Mouse (Mus musculus) embryonic facial prominence, embryonic 15.5 days (tissue): ENCODE data around the gene Retreg1. TPM values are rescaled to one million over a fixed set of nuclear protein-coding genes. Genes with fewer than 3 reads are reported as not detected.

Experiments
- ATAC-seq: fragments of 200-750 bp; cut with Nextera tagmentation; 2 replicates; pipeline ENCODE4 v1.8.0; 2017; ENCODE audit warnings: low read depth, moderate TSS enrichment; ENCODE audit not compliant: insufficient number of reproducible peaks, low FRiP score, low TSS enrichment
- H3K27ac ChIP-seq: fragments of 300-500 bp; sonication (generic); replicated peaks from 2 replicates; pipeline ENCODE4 v1.5.1; 2015; ENCODE audit warnings: mild to moderate bottlenecking, inconsistent platforms
- H3K27me3 ChIP-seq: fragments of 300-500 bp; sonication (generic); 2 replicates; pipeline ENCODE4 v1.6.1; 2015; ENCODE audit warnings: inconsistent platforms
- H3K36me3 ChIP-seq: fragments of 300-500 bp; sonication (generic); 2 replicates; pipeline ENCODE4 v1.6.1; 2015; ENCODE audit warnings: mild to moderate bottlenecking, inconsistent platforms
- H3K4me1 ChIP-seq: fragments of 300-500 bp; sonication (generic); 2 replicates; pipeline ENCODE4 v1.6.1; 2015; ENCODE audit warnings: inconsistent platforms
- H3K4me2 ChIP-seq: fragments of 300-500 bp; sonication (generic); replicated peaks from 2 replicates; pipeline ENCODE4 v1.6.1; 2015; ENCODE audit warnings: mild to moderate bottlenecking, inconsistent platforms
- H3K4me3 ChIP-seq: fragments of 300-500 bp; sonication (generic); replicated peaks from 2 replicates; pipeline ENCODE4 v1.5.1; 2015; ENCODE audit warnings: mild to moderate bottlenecking, inconsistent platforms
- H3K9ac ChIP-seq: fragments of 300-500 bp; sonication (generic); 2 replicates; pipeline ENCODE4 v1.6.1; 2015; ENCODE audit warnings: inconsistent platforms
- H3K9me3 ChIP-seq: fragments of 300-500 bp; sonication (generic); replicated peaks from 2 replicates; pipeline ENCODE4 v1.6.1; 2016; ENCODE audit warnings: inconsistent platforms
- WGBS: fragments of 180-500 bp; shearing (Covaris S2); methylation state at CpG from one replicate; pipeline ENCODE4 v1.1.7; 2015; 5-methylcytosine and 5-hydroxymethylcytosine counted together
- microRNA-seq: library from miRNA; unstranded; fragments of <30 nt; microRNA quantifications from one replicate; pipeline ENCODE4, GENCODE M21; 2016; ENCODE audit warnings: borderline number of aligned reads
- polyA plus RNA-seq: library from polyadenylated mRNA; unstranded; fragments of >200 nt; fragmentation: Nextera tagmentation; extraction: Ambion mirVana; gene quantifications from 2 replicates; pipeline ENCODE4 v1.2.1, GENCODE M21; 2015

The Retreg1 gene
- polyA plus RNA-seq, 1 experiment from 2014 or later, result 14.6 TPM

DNA sequence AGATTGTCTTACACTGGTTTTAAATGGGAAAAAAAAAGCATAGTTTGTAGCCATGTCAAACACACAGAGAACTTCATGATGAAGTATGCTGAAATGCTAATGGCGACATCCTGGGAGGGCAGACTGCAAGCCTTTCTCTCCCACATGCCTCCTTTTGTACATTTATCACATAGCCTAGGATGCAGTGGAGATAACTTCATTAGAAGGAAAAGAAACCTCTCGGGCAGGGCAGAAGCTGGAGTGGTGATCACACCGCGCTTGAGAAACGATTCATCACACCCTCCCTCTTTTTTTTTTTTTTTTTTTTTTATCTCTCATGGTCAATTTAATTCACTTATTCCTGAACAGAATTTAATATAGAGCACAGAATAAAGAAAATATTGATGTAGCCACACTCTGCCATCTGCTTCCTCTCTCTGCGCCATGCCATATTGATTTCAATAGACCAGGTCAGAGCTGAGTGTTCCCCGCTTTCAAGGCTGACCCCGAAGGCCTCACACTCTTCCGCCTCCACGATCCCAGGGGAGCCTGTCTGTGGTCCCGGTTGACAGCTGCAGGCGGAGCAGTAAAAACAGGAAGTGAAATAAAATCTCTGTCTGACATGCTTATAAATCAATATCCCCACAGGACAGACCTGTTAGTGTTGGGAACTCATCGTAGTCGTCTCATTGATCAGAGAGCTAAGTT is 173.1 kb downstream of the Retreg1 start:
- Histone ChIP-seq H3K4me3 (no peak overlapping the region), H3K36me3 (no peaks in the 10 kb centered on the region), H3K9me3 (no peaks in the 10 kb centered on the region), H3K27me3 (no peaks in the 10 kb centered on the region), H3K4me2 (no peak overlapping the region), H3K4me1 (no peaks in the 10 kb centered on the region), H3K27ac (no peak overlapping the region), H3K9ac (no peak overlapping the region)
- ATAC-seq, result no peak
- 32% methylated on average over 14 of the region's 14 CpGs for WGBS

DNA sequence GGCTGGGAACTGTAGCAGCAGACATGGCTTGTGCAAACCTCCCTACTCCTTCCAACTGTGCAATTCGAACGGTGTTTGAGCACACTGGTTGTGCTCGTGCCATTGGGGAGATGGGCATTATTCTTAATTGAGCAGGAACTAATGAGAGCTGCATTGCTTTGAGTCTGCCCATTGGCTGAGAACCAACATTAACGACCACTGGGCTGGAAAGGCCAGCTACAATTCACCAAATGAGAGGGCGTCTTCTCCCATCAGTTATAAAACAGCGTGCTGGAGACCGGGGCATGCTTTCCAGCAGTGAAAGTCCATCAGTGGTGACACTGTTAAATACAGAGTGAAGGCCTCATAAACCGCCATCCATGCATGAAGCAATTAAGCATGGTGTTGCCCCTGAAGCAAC is 178.7 kb downstream of the Retreg1 start:
- 81% methylated on average over 8 of the region's 8 CpGs for WGBS
- Histone ChIP-seq H3K4me1 (no peaks in the 10 kb centered on the region), H3K27ac (no peak overlapping the region), H3K27me3 (no peaks in the 10 kb centered on the region), H3K4me3 (no peak overlapping the region), H3K9ac (no peak overlapping the region), H3K9me3 (no peaks in the 10 kb centered on the region), H3K36me3 (no peaks in the 10 kb centered on the region), H3K4me2 (no peak overlapping the region)
- no peak for ATAC-seq

DNA sequence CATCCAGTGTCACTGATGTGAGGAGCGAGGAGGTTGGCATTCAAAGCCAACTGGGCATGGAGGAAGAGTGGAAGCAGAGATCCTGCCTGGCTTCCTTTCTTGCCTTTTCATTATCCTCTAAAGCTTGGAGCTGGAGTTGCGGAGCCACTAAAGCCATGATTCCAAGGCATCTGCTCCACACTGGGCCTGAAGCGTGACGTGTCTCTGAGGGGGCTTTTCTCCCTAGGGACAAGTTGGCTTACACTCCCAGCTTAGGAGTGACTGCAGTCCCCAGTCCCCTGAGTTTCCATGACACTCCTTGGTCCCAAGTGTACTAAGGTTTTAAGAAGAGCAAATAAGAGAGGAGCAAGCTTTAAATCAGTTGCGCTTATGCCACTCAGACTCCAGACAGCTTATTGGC is 179.7 kb downstream of the Retreg1 start:
- Histone ChIP-seq H3K27me3 (no peaks in the 10 kb centered on the region), H3K27ac (no peak overlapping the region), H3K9me3 (no peaks in the 10 kb centered on the region), H3K4me1 (no peaks in the 10 kb centered on the region), H3K9ac (no peak overlapping the region), H3K36me3 (no peaks in the 10 kb centered on the region), H3K4me2 (no peak overlapping the region), H3K4me3 (no peak overlapping the region)
- ATAC-seq, result no peak
- 81% methylated on average over 5 of the region's 5 CpGs for WGBS

Small RNA genes lying within 50 kb of the gene (microRNA-seq; reads per million reads assigned to microRNA genes)
- not detected for gene Mir7212

Other genes starting within 250 kb of the Retreg1 start
- 34.0 and 34.9 TPM in 2 replicates for gene Myo10, start 220.7 kb upstream of the Retreg1 start, polyA plus RNA-seq
- gene Zfp622, start 141.2 kb downstream of the Retreg1 start, polyA plus RNA-seq, result 31.4 and 36.5 TPM in 2 replicates